Mouse (Mus musculus) forebrain, embryonic 13.5 days (tissue): ENCODE results near the gene Tln1. TPM values are rescaled to one million over a fixed set of nuclear protein-coding genes. Genes with fewer than 3 reads are reported as not detected.

ENCODE experiments used
- ATAC-seq: fragments of 200-750 bp; cut with Nextera tagmentation; 2 replicates; pipeline ENCODE4 v1.8.0; 2017
- H3K27ac ChIP-seq: fragments of 300-500 bp; sonication (generic); 2 replicates; pipeline ENCODE4 v1.5.1; 2015; ENCODE audit warnings: inconsistent platforms, mild to moderate bottlenecking, moderate library complexity
- H3K27me3 ChIP-seq: fragments of 300-500 bp; sonication (generic); 2 replicates; pipeline ENCODE4 v1.6.1; 2015; ENCODE audit warnings: mild to moderate bottlenecking, inconsistent platforms
- H3K36me3 ChIP-seq: fragments of 300-500 bp; sonication (generic); 2 replicates; pipeline ENCODE4 v1.6.1; 2015; ENCODE audit warnings: mild to moderate bottlenecking, inconsistent platforms; ENCODE audit not compliant: poor library complexity, severe bottlenecking
- H3K4me1 ChIP-seq: fragments of 300-500 bp; sonication (generic); 2 replicates; pipeline ENCODE4 v1.6.1; 2015; ENCODE audit warnings: inconsistent platforms
- H3K4me2 ChIP-seq: fragments of 300-500 bp; sonication (generic); 2 replicates; pipeline ENCODE4 v1.6.1; 2015; ENCODE audit warnings: inconsistent platforms, mild to moderate bottlenecking, moderate library complexity
- H3K4me3 ChIP-seq: fragments of 300-500 bp; sonication (generic); 2 replicates; pipeline ENCODE4 v1.5.1; 2015; ENCODE audit warnings: mild to moderate bottlenecking, inconsistent platforms
- H3K9ac ChIP-seq: fragments of 300-500 bp; sonication (generic); 2 replicates; pipeline ENCODE4 v1.6.1; 2015; ENCODE audit warnings: mild to moderate bottlenecking, inconsistent platforms
- H3K9me3 ChIP-seq: fragments of 300-500 bp; sonication (generic); replicated peaks from 2 replicates; pipeline ENCODE4 v1.6.1; 2016; ENCODE audit warnings: inconsistent platforms
- WGBS: fragments of 180-500 bp; shearing (Covaris S2); methylation state at CpG from one replicate; pipeline ENCODE4 v1.1.7; 2015; 5-methylcytosine and 5-hydroxymethylcytosine counted together
- polyA plus RNA-seq: library from polyadenylated mRNA; unstranded; fragments of >200 nt; fragmentation: Nextera tagmentation; extraction: Ambion mirVana; gene quantifications from 2 replicates; pipeline ENCODE4 v1.2.1, GENCODE M21; 2015

Tln1 gene
- polyA plus RNA-seq, 1 experiment from 2014 or later: 54.7 TPM

DNA sequence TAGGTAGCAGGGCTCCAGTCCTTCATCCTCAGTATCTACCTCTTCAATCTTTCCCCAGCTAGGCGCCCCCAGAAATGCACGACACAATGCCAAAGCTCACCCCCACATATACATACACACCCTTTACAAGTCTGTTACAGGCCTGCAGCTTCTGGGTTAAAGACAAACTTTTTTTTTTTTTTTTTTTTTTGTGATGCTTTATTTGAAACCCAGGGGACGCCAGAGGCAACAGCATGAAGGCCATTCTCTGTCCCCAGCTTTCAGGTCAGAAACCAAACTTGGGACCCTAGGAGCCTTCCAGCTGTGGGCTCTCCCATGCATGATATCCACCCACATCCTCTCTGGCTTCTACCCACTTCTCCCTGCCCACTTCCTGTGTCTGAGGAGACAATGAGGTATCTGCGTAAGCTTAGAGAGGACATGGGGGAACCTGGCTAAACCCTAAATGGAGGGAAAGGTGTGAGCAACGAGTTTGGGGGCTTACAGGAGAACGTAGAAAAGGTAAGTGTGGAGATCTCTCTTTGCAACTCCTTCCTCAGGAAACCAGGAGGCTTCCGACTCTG is 80.5 kb downstream of the Tln1 start:
- ATAC-seq: no peak
- no peak overlapping the region for H3K9ac ChIP-seq
- no peaks in the 10 kb centered on the region for H3K4me1 ChIP-seq
- no peak overlapping the region for H3K27ac ChIP-seq
- H3K36me3 ChIP-seq: no peaks in the 10 kb centered on the region
- WGBS: 81% methylated on average over 7 of the region's 7 CpGs
- H3K9me3 ChIP-seq: no peaks in the 10 kb centered on the region
- no peak overlapping the region for H3K4me3 ChIP-seq
- no peak overlapping the region for H3K4me2 ChIP-seq
- H3K27me3 ChIP-seq: no peaks in the 10 kb centered on the region

Other genes with a start within 250 kb of the Tln1 start
- 38.9 and 42.5 TPM in 2 replicates for gene Rusc2, start 180.7 kb downstream of the Tln1 start, polyA plus RNA-seq
- 0.31 and 0.42 TPM in 2 replicates for gene Fam166b, start 133.6 kb downstream of the Tln1 start, polyA plus RNA-seq
- 6.0 and 6.3 TPM in 2 replicates for gene Tesk1, start 120.8 kb downstream of the Tln1 start, polyA plus RNA-seq
- gene Cd72, start 108.1 kb downstream of the Tln1 start, polyA plus RNA-seq: 3.9 and 4.0 TPM in 2 replicates
- gene Sit1, start 79.0 kb downstream of the Tln1 start, polyA plus RNA-seq: not detected in 2 replicates
- gene Ccdc107, start 69.8 kb downstream of the Tln1 start, polyA plus RNA-seq: 51.1 and 52.0 TPM in 2 replicates
- 38.2 and 40.3 TPM in 2 replicates for gene Arhgef39, start 63.0 kb downstream of the Tln1 start, polyA plus RNA-seq
- 0.40 and 0.80 TPM in 2 replicates for gene Car9, start 55.7 kb downstream of the Tln1 start, polyA plus RNA-seq
- gene Tpm2, start 38.9 kb downstream of the Tln1 start, polyA plus RNA-seq: 11.4 and 12.2 TPM in 2 replicates
- 61.8 and 65.1 TPM in 2 replicates for gene Creb3, start 359 bp downstream of the Tln1 start, polyA plus RNA-seq
- gene Rgp1, start 16.0 kb upstream of the Tln1 start, polyA plus RNA-seq: 27.5 and 27.9 TPM in 2 replicates
- gene Gba2, start 16.2 kb upstream of the Tln1 start, polyA plus RNA-seq: 44.5 and 47.4 TPM in 2 replicates
- 0.65 and 1.8 TPM in 2 replicates for gene Msmp, start 21.8 kb upstream of the Tln1 start, polyA plus RNA-seq
- 9.1 and 10.7 TPM in 2 replicates for gene Npr2, start 69.2 kb upstream of the Tln1 start, polyA plus RNA-seq
- 3.9 and 6.8 TPM in 2 replicates for gene Spag8, start 90.9 kb upstream of the Tln1 start, polyA plus RNA-seq
- gene Hint2, start 93.8 kb upstream of the Tln1 start, polyA plus RNA-seq: 75.6 and 79.2 TPM in 2 replicates
- gene Tmem8b, start 106.3 kb upstream of the Tln1 start, polyA plus RNA-seq: 12.1 and 13.8 TPM in 2 replicates
- 2.1 and 2.9 TPM in 2 replicates for gene Fam221b, start 106.5 kb upstream of the Tln1 start, polyA plus RNA-seq
- gene Olfr70, start 138.1 kb upstream of the Tln1 start, polyA plus RNA-seq: not detected in 2 replicates
- gene Olfr71, start 147.6 kb upstream of the Tln1 start, polyA plus RNA-seq: not detected in 2 replicates
- 0.30 and 0.48 TPM in 2 replicates for gene Hrct1, start 164.5 kb upstream of the Tln1 start, polyA plus RNA-seq
- gene Spaar, start 167.3 kb upstream of the Tln1 start, polyA plus RNA-seq: not detected in 2 replicates
- gene Olfr159, start 208.3 kb upstream of the Tln1 start, polyA plus RNA-seq: not detected in 2 replicates